Comparison of ENCODE assay signal across 18 mouse cellular contexts in genomic region chr5:54411275-54411904, GRCm38 (mm10).
DNase-seq lines count a peak whose midpoint lies in the region; ATAC-seq lines count a peak whose summit lies in the region.
"Had no signal": no experiment of that assay in that cellular context is flagged by ENCODE, and none has a peak within 500 bp of the region (broad histone marks: within the 10 kb centered on the region; RNA-seq: fewer than 3 reads in every experiment).

No protein-coding gene starts in this region.

- 46% methylated on average over 5 of the region's 5 CpGs for WGBS in forebrain, embryonic 16.5 days
- 67% methylated on average over 5 of the region's 5 CpGs for WGBS in forebrain, embryonic 12.5 days
- 55% methylated on average over 5 of the region's 5 CpGs for WGBS in embryonic facial prominence, embryonic 14.5 days
- whole genome bisulfite sequencing in hindbrain, embryonic 12.5 days, result 60% methylated on average over 5 of the region's 5 CpGs
- WGBS in midbrain, embryonic 16.5 days, result 42% methylated on average over 5 of the region's 5 CpGs
- WGBS in intestine, embryonic 15.5 days, result 58% methylated on average over 5 of the region's 5 CpGs

- no peak overlapping the region for H3K4me2 ChIP-seq in forebrain, embryonic 16.5 days (ENCODE audit: low read length)
- H3K4me2 ChIP-seq in forebrain, embryonic 12.5 days, result no peak overlapping the region
- H3K4me2 ChIP-seq in embryonic facial prominence, embryonic 14.5 days (ENCODE audit: low read depth, low read length), result no peak overlapping the region
- H3K4me2 ChIP-seq in hindbrain, embryonic 12.5 days (replicated peaks), result no peak overlapping the region
- H3K4me2 ChIP-seq in midbrain, embryonic 16.5 days (ENCODE audit: low read length), result no peak overlapping the region
- H3K4me2 ChIP-seq in intestine, embryonic 15.5 days (replicated peaks), result no peak overlapping the region
- H3K4me2 ChIP-seq: embryonic facial prominence, embryonic 12.5 days; liver, embryonic 11.5 days; lung, embryonic 14.5 days had no signal

- no peak overlapping the region for H3K27ac ChIP-seq in forebrain, embryonic 16.5 days (ENCODE audit: low read length)
- H3K27ac ChIP-seq in forebrain, embryonic 12.5 days, result no peak overlapping the region
- no peak overlapping the region for H3K27ac ChIP-seq in embryonic facial prominence, embryonic 14.5 days (replicated peaks; ENCODE audit: low read depth, low read length)
- H3K27ac ChIP-seq in hindbrain, embryonic 12.5 days, result no peak overlapping the region
- H3K27ac ChIP-seq in midbrain, embryonic 16.5 days (ENCODE audit: low read length), result no peak overlapping the region
- no peak overlapping the region for H3K27ac ChIP-seq in intestine, embryonic 15.5 days
- H3K27ac ChIP-seq: embryonic facial prominence, embryonic 12.5 days had no signal

- H3K4me3 ChIP-seq in forebrain, embryonic 16.5 days (replicated peaks; ENCODE audit: low read length), result no peak overlapping the region
- H3K4me3 ChIP-seq in forebrain, embryonic 12.5 days (replicated peaks), result no peak overlapping the region
- no peak overlapping the region for H3K4me3 ChIP-seq in embryonic facial prominence, embryonic 14.5 days (ENCODE audit: low read depth, low read length)
- H3K4me3 ChIP-seq in hindbrain, embryonic 12.5 days, result no peak overlapping the region
- H3K4me3 ChIP-seq in midbrain, embryonic 16.5 days (ENCODE audit: low read depth, low read length), result no peak overlapping the region
- no peak overlapping the region for H3K4me3 ChIP-seq in intestine, embryonic 15.5 days (replicated peaks)
- H3K4me3 ChIP-seq: embryonic facial prominence, embryonic 12.5 days had no signal

- no peak overlapping the region for H3K9ac ChIP-seq in forebrain, embryonic 16.5 days (replicated peaks; ENCODE audit: low read depth, low read length)
- no peak overlapping the region for H3K9ac ChIP-seq in forebrain, embryonic 12.5 days
- H3K9ac ChIP-seq in embryonic facial prominence, embryonic 14.5 days (ENCODE audit: low read depth, low read length), result no peak overlapping the region
- H3K9ac ChIP-seq in hindbrain, embryonic 12.5 days, result no peak overlapping the region
- no peak overlapping the region for H3K9ac ChIP-seq in midbrain, embryonic 16.5 days (ENCODE audit: low read depth, low read length)
- H3K9ac ChIP-seq in intestine, embryonic 15.5 days, result no peak overlapping the region
- H3K9ac ChIP-seq: embryonic facial prominence, embryonic 12.5 days; lung, embryonic 14.5 days had no signal

- H3K9me3 ChIP-seq in forebrain, embryonic 16.5 days (ENCODE audit: control insufficient read depth, low read length), result no peaks in the 10 kb centered on the region
- no peaks in the 10 kb centered on the region for H3K9me3 ChIP-seq in forebrain, embryonic 12.5 days
- H3K9me3 ChIP-seq in embryonic facial prominence, embryonic 14.5 days (ENCODE audit: control insufficient read depth, low read length), result no peaks in the 10 kb centered on the region
- no peaks in the 10 kb centered on the region for H3K9me3 ChIP-seq in hindbrain, embryonic 12.5 days (replicated peaks)
- H3K9me3 ChIP-seq in midbrain, embryonic 16.5 days (replicated peaks; ENCODE audit: control insufficient read depth, low read length, poor library complexity, severe bottlenecking), result no peaks in the 10 kb centered on the region
- H3K9me3 ChIP-seq in intestine, embryonic 15.5 days, result no peaks in the 10 kb centered on the region
- H3K9me3 ChIP-seq: embryonic facial prominence, embryonic 12.5 days had no signal

- DNase-seq in embryonic facial prominence, embryonic 14.5 days (ENCODE audit: low spot score), result peak; percentile 28
- no peak for DNase-seq in thymus, postnatal 0 days (ENCODE audit: low spot score)
- DNase-seq: adrenal gland, adult 2 months; cerebellum, adult 8-10 months; gastrocnemius, postnatal 14 days; heart, postnatal 10 days; kidney, adult 18-20 months; kidney, postnatal 14 days; lung, embryonic 14.5 days; thymus, adult 2 months had no signal

- H3K27me3 ChIP-seq in forebrain, embryonic 16.5 days (replicated peaks; ENCODE audit: control insufficient read depth, insufficient read depth, low read length), result no peaks in the 10 kb centered on the region
- H3K27me3 ChIP-seq in forebrain, embryonic 12.5 days, result no peaks in the 10 kb centered on the region
- H3K27me3 ChIP-seq in embryonic facial prominence, embryonic 14.5 days (replicated peaks; ENCODE audit: control insufficient read depth, insufficient read depth, low read length), result no peaks in the 10 kb centered on the region
- H3K27me3 ChIP-seq in hindbrain, embryonic 12.5 days, result no peaks in the 10 kb centered on the region
- no peaks in the 10 kb centered on the region for H3K27me3 ChIP-seq in midbrain, embryonic 16.5 days (ENCODE audit: control insufficient read depth, insufficient read depth, low read depth, low read length)
- H3K27me3 ChIP-seq in intestine, embryonic 15.5 days (replicated peaks), result no peaks in the 10 kb centered on the region
- H3K27me3 ChIP-seq: embryonic facial prominence, embryonic 12.5 days had no signal

- peak; percentile 52; the same call in 1 of the 2 replicates for ATAC-seq in forebrain, embryonic 16.5 days
- no peak for ATAC-seq in forebrain, embryonic 12.5 days (ENCODE audit: low FRiP score)
- peak; percentile 90 for ATAC-seq in embryonic facial prominence, embryonic 14.5 days (ENCODE audit: low read depth)
- peak; percentile 79 for ATAC-seq in hindbrain, embryonic 12.5 days (ENCODE audit: low FRiP score)
- peak; percentile 88 for ATAC-seq in midbrain, embryonic 16.5 days
- no peak for ATAC-seq in intestine, embryonic 15.5 days
- ATAC-seq: CD4-positive, CD25-positive, alpha-beta regulatory T cell, adult 4 months had no signal

- peaks cover 4% of the 10 kb centered on the region for H3K4me1 ChIP-seq in forebrain, embryonic 16.5 days (replicated peaks; ENCODE audit: control insufficient read depth, insufficient read depth, low read length)
- H3K4me1 ChIP-seq in forebrain, embryonic 12.5 days, result no peaks in the 10 kb centered on the region
- no peaks in the 10 kb centered on the region for H3K4me1 ChIP-seq in embryonic facial prominence, embryonic 14.5 days (ENCODE audit: control insufficient read depth, insufficient read depth, low read length)
- H3K4me1 ChIP-seq in hindbrain, embryonic 12.5 days, result no peaks in the 10 kb centered on the region
- H3K4me1 ChIP-seq in midbrain, embryonic 16.5 days (ENCODE audit: control insufficient read depth, insufficient read depth, low read length), result peaks cover 5% of the 10 kb centered on the region; the same call in 1 of the 2 replicates
- no peaks in the 10 kb centered on the region for H3K4me1 ChIP-seq in intestine, embryonic 15.5 days (replicated peaks)
- H3K4me1 ChIP-seq: embryonic facial prominence, embryonic 12.5 days had no signal

- no peaks in the 10 kb centered on the region for H3K36me3 ChIP-seq in forebrain, embryonic 16.5 days (ENCODE audit: control insufficient read depth, insufficient read depth)
- no peaks in the 10 kb centered on the region for H3K36me3 ChIP-seq in forebrain, embryonic 12.5 days (replicated peaks)
- H3K36me3 ChIP-seq in embryonic facial prominence, embryonic 14.5 days (ENCODE audit: control insufficient read depth, insufficient read depth, low read length), result no peaks in the 10 kb centered on the region
- H3K36me3 ChIP-seq in hindbrain, embryonic 12.5 days, result no peaks in the 10 kb centered on the region
- H3K36me3 ChIP-seq in midbrain, embryonic 16.5 days (ENCODE audit: control insufficient read depth, insufficient read depth, low read length), result no peaks in the 10 kb centered on the region
- H3K36me3 ChIP-seq in intestine, embryonic 15.5 days, result no peaks in the 10 kb centered on the region
- H3K36me3 ChIP-seq: embryonic facial prominence, embryonic 12.5 days had no signal

Comparison
In these comparisons a context has a peak if more than half of its experiments do, and no peak if none do; other contexts are left out.
1. ATAC-seq: peak in forebrain, embryonic 16.5 days (single experiment), embryonic facial prominence, embryonic 14.5 days (single experiment), hindbrain, embryonic 12.5 days (single experiment) and midbrain, embryonic 16.5 days (single experiment); none in forebrain, embryonic 12.5 days (single experiment) and intestine, embryonic 15.5 days (single experiment).